Mouse (Mus musculus): ENCODE measurements around the gene Crebrf.

DNA sequence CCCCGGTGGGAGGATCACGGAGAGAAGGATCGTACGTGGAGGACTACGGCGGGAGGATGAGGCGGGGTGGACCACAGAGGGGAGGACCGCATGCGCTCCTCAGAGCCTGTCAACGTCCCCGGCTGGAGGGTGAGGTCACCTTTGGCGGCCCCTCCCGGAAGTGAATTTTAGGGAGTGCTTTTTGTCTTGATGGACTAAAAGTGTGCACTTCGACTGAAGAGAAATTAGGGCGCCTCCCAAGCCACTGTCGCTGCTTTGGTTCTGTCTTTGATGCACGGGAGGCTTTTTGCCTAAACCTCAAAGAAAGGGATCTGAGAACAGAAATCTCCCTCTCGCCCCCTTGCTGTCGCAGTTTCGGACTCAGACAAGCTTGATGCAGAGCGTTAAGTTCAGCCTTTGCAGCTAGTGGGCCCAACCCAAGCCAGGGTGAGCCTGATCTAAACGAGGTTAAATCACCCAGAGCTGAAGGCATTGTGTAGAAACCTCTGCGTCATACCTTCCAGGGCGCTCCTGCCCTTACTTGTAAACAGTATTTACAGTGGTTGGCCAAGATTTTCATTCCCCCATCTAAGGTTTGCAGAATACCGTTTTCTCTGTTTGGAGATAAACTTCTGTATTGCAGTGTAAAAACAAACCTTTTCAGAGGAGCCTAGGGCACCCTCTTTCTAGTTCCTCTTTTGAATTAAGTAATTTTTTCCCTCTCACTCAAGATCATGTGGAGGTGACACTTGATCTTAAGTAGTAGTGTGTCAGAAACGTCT, 38.7 kb upstream of the Crebrf start:
- TF ChIP-seq CTCF (IDR thresholded peaks at IDR 0.05; ENCODE audit: low read depth, low read length), result no peak
- TF ChIP-seq GATA1 (IDR thresholded peaks at IDR 0.05; ENCODE audit: borderline replicate concordance, low read length), result no peak
- no peak for TF ChIP-seq GATA2 (IDR thresholded peaks at IDR 0.05; ENCODE audit: borderline replicate concordance, low read depth, low read length)
- TF ChIP-seq POLR2AphosphoS5 (IDR thresholded peaks at IDR 0.05; ENCODE audit: insufficient replicate concordance, low read depth, low read length), result no peak
- no peak for TF ChIP-seq TAL1 (conservative IDR thresholded peaks at IDR 0.05; ENCODE audit: low read depth, low read length)

All from G1E (cell line).